In the genomic region with DNA sequence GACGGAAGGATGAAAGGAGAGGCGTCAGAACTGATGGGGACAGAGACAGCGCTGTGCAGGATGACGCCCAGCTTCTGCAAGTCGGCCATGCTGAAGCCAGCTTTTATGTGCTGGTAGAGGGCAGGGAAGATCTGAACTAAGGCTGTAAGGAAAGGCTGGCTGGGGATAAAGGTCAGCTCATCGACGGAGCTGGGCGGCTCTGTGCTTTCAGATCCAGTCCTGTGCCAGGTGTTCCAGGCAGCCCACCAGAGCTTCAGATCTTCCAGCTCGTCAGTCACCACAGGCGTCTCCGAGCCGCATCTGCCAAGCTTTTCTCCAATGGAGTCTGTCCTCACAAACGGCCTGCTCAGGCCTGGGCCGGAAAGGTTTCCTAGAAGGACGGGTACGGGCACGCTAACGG, we compare ENCODE assay signal across 9 mouse cellular contexts.
DNase-seq lines count a peak whose midpoint lies in the region; ATAC-seq lines count a peak whose summit lies in the region.
"Had no signal": no experiment of that assay in that cellular context is flagged by ENCODE, and none has a peak within 500 bp of the region (broad histone marks: within the 10 kb centered on the region; RNA-seq: fewer than 3 reads in every experiment).

No protein-coding gene starts in this region.

- DNase-seq in intestine, embryonic 14.5 days (ENCODE audit: low spot score): peak; percentile 64
- peak; percentile 11 for DNase-seq in Muller cell, postnatal 12 days (ENCODE audit: inconsistent ontology term)
- peak; percentile 42 for DNase-seq in embryonic facial prominence, embryonic 14.5 days (ENCODE audit: low spot score)
- no peak for DNase-seq in midbrain, embryonic 11.5 days (ENCODE audit: low spot score, missing footprints)
- DNase-seq in left cerebral cortex, adult 18-20 months (ENCODE audit: low spot score in 2 of 2): no peak
- DNase-seq in spleen, postnatal 10 days (ENCODE audit: low spot score in 2 of 2): no peak
- DNase-seq in thymus, postnatal 25 days: no peak
- DNase-seq: thymus, postnatal 36 days had no signal

- no peak overlapping the region for H3K4me2 ChIP-seq in intestine, embryonic 14.5 days (ENCODE audit: low read length)
- H3K4me2 ChIP-seq in intestine, embryonic 15.5 days (replicated peaks): no peak overlapping the region
- H3K4me2 ChIP-seq in embryonic facial prominence, embryonic 14.5 days (ENCODE audit: low read depth, low read length): no peak overlapping the region
- H3K4me2 ChIP-seq in midbrain, embryonic 11.5 days: no peak overlapping the region

- no peak overlapping the region for H3K4me3 ChIP-seq in intestine, embryonic 14.5 days (ENCODE audit: low read depth, low read length)
- no peak overlapping the region for H3K4me3 ChIP-seq in intestine, embryonic 15.5 days (replicated peaks)
- no peak overlapping the region for H3K4me3 ChIP-seq in embryonic facial prominence, embryonic 14.5 days (ENCODE audit: low read depth, low read length)
- no peak overlapping the region for H3K4me3 ChIP-seq in midbrain, embryonic 11.5 days (ENCODE audit: low read depth, low read length)

- H3K27ac ChIP-seq in intestine, embryonic 14.5 days (ENCODE audit: low read depth): no peak overlapping the region
- no peak overlapping the region for H3K27ac ChIP-seq in intestine, embryonic 15.5 days
- H3K27ac ChIP-seq in embryonic facial prominence, embryonic 14.5 days (replicated peaks; ENCODE audit: low read depth, low read length): no peak overlapping the region
- no peak overlapping the region for H3K27ac ChIP-seq in midbrain, embryonic 11.5 days (ENCODE audit: low read depth, low read length)

- 0 out of 2 replicates have a peak overlapping the region, but pooled peaks have one; percentile 5 for H3K9ac ChIP-seq in intestine, embryonic 14.5 days (ENCODE audit: low read length)
- H3K9ac ChIP-seq in intestine, embryonic 15.5 days: no peak overlapping the region
- no peak overlapping the region for H3K9ac ChIP-seq in embryonic facial prominence, embryonic 14.5 days (ENCODE audit: low read depth, low read length)
- no peak overlapping the region for H3K9ac ChIP-seq in midbrain, embryonic 11.5 days (ENCODE audit: low read length)

- H3K4me1 ChIP-seq in intestine, embryonic 14.5 days (replicated peaks; ENCODE audit: control insufficient read depth, insufficient read depth, low read length): no peaks in the 10 kb centered on the region
- H3K4me1 ChIP-seq in intestine, embryonic 15.5 days (replicated peaks): no peaks in the 10 kb centered on the region
- H3K4me1 ChIP-seq in embryonic facial prominence, embryonic 14.5 days (ENCODE audit: control insufficient read depth, insufficient read depth, low read length): no peaks in the 10 kb centered on the region
- H3K4me1 ChIP-seq in midbrain, embryonic 11.5 days (ENCODE audit: control insufficient read depth, insufficient read depth, low read length): no peaks in the 10 kb centered on the region

- H3K9me3 ChIP-seq in intestine, embryonic 14.5 days (ENCODE audit: control insufficient read depth, low read length): no peaks in the 10 kb centered on the region
- H3K9me3 ChIP-seq in intestine, embryonic 15.5 days: no peaks in the 10 kb centered on the region
- no peaks in the 10 kb centered on the region for H3K9me3 ChIP-seq in embryonic facial prominence, embryonic 14.5 days (ENCODE audit: control insufficient read depth, low read length)
- no peaks in the 10 kb centered on the region for H3K9me3 ChIP-seq in midbrain, embryonic 11.5 days (ENCODE audit: control insufficient read depth, low read length)

- 25% methylated on average over 18 of the region's 18 CpGs for whole genome bisulfite sequencing in intestine, embryonic 14.5 days
- WGBS in intestine, embryonic 15.5 days: 50% methylated on average over 18 of the region's 18 CpGs
- 49% methylated on average over 18 of the region's 18 CpGs for WGBS in embryonic facial prominence, embryonic 14.5 days
- 34% methylated on average over 18 of the region's 18 CpGs for WGBS in midbrain, embryonic 11.5 days

- H3K36me3 ChIP-seq in intestine, embryonic 14.5 days (ENCODE audit: control insufficient read depth, insufficient read depth, low read length): peaks cover 74% of the 10 kb centered on the region
- H3K36me3 ChIP-seq in intestine, embryonic 15.5 days: peaks cover 25% of the 10 kb centered on the region
- peaks cover 88% of the 10 kb centered on the region for H3K36me3 ChIP-seq in embryonic facial prominence, embryonic 14.5 days (ENCODE audit: control insufficient read depth, insufficient read depth, low read length)
- H3K36me3 ChIP-seq in midbrain, embryonic 11.5 days (ENCODE audit: control insufficient read depth, insufficient read depth, low read length): peaks cover 2% of the 10 kb centered on the region; the same call in 1 of the 2 replicates

- H3K27me3 ChIP-seq in intestine, embryonic 14.5 days (replicated peaks; ENCODE audit: control insufficient read depth, insufficient read depth, low read length): no peaks in the 10 kb centered on the region
- H3K27me3 ChIP-seq in intestine, embryonic 15.5 days (replicated peaks): no peaks in the 10 kb centered on the region
- no peaks in the 10 kb centered on the region for H3K27me3 ChIP-seq in embryonic facial prominence, embryonic 14.5 days (replicated peaks; ENCODE audit: control insufficient read depth, insufficient read depth, low read length)
- no peaks in the 10 kb centered on the region for H3K27me3 ChIP-seq in midbrain, embryonic 11.5 days (ENCODE audit: control insufficient read depth, insufficient read depth, low read length)

- peak; percentile 53 for ATAC-seq in intestine, embryonic 14.5 days (replicated peaks; ENCODE audit: low FRiP score, low TSS enrichment, low read depth)
- no peak; the same call in 1 of the 2 replicates for ATAC-seq in intestine, embryonic 15.5 days
- peak; percentile 67; the same call in 1 of the 2 replicates for ATAC-seq in embryonic facial prominence, embryonic 14.5 days (ENCODE audit: low read depth)
- ATAC-seq in midbrain, embryonic 11.5 days (ENCODE audit: low FRiP score): peak; percentile 73; the same call in 1 of the 2 replicates

Comparison
In these comparisons a context has a peak if more than half of its experiments do, and no peak if none do; other contexts are left out.
1. DNase-seq: peak in intestine, embryonic 14.5 days (single experiment), Muller cell, postnatal 12 days (single experiment) and embryonic facial prominence, embryonic 14.5 days (single experiment); none in midbrain, embryonic 11.5 days (single experiment), left cerebral cortex, adult 18-20 months (0 of 2), spleen, postnatal 10 days (0 of 2) and thymus, postnatal 25 days (single experiment).